Mouse (Mus musculus) c-Kit-positive CD71-positive TER-119-negative erythroid progenitor cells, embryonic 14.5 days (primary cell): ENCODE data around the gene Fuca2.

Experiments
- DNase-seq: peaks from one replicate; pipeline ENCODE4 v3.0.0-alpha.2; 2013; ENCODE audit warnings: low read depth

Fuca2 gene

DNA sequence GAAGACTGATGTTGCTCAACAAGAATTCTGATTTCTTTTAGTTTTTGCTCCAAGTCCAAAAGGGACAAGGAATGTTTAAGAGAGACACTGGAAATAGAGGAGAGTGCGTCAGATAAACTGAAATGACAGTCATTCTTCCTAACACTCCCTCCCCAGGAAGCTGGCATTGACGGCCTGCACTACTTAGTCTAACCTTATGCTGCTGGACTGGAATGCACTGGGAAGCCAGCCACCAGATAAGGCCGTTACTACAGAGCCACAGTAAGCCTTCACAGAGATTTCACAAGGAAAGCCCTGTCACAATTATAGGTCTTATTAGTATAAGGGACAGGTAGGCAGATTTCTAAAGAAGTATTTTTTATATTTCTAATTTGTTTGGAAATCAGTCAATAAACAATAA is 35.4 kb downstream of the Fuca2 start:
- DNase-seq, result no peak

DNA sequence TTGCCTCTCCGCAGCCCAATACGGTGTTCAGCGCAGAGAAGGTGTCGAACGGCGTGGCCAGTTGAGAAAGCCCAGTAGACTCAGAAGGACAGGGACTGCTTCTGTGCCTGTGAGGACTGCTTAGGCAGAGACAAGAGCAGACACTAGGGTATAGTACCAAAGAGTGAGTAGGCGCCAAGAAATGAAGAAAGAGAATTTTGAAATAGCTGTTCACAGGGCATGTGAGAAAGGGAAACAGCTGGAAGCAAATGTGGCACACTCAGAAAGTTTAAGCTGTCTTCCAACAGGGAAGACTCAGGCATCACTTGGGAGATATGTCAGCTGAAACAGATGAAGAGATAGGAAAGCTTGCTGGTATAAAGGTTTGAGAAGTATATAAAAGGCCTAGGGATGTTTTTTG is 37.4 kb downstream of the Fuca2 start:
- no peak for DNase-seq

- no peak for DNase-seq
Measured at GRCm38 (mm10) chr10:13539769-13540333, 40.5 kb downstream of the Fuca2 start.

DNA sequence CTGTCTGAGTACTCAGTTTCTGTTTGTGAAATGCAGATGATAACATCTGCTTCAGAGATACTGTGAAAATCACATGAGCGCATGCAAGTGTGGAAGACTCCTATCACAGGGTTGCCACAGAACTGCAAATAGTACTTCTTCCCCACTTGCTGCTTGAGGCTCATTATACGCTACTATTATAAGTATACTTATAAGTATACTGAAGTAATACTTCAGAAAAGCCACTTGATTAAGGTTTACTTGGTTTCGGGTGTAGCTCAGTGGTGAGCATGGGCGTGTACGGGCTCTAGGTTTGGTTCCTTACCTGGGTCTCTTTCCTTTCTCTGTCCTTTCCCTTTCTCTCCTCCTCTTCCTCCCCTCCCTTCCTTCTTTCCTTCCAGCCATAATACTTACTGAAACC is 42.4 kb downstream of the Fuca2 start:
- no peak for DNase-seq

- peak; percentile 88 for DNase-seq
Measured at GRCm38 (mm10) chr10:13552646-13553497, 53.5 kb downstream of the Fuca2 start, which contains the start of the genes Adat2 and Pex3. Gene Adat2 (plus strand): TSS chr10:13552894. Gene Pex3 (minus strand): TSS chr10:13553142.

GRCm38 (mm10) chr10:13553498-13553985 is 54.2 kb downstream of the Fuca2 start:
- no peak for DNase-seq

DNA sequence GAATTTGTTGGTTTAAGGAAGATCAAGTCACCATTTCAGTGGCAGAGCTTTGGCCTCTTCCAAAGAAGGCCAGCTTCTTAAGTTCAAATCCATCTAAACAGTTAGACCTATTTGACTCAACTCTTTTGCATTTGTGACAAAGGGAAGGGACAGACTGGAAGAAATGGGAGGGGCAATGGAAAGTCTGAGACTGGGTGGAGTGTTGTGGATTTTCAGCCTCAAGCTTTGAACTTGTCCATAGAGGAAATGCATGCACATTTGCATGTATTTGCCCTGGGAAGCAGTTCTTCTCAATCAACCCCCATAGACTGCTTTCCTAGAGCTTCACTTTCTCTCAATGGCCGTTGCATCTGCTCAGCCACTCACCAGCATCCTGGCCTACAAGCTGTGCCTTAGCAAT is 55.0 kb downstream of the Fuca2 start:
- DNase-seq, result no peak

- DNase-seq, result no peak
Measured at GRCm38 (mm10) chr10:13560014-13560674, 60.8 kb downstream of the Fuca2 start.

GRCm38 (mm10) chr10:13564364-13565079 is 65.2 kb downstream of the Fuca2 start:
- DNase-seq, result peak; percentile 14

DNA sequence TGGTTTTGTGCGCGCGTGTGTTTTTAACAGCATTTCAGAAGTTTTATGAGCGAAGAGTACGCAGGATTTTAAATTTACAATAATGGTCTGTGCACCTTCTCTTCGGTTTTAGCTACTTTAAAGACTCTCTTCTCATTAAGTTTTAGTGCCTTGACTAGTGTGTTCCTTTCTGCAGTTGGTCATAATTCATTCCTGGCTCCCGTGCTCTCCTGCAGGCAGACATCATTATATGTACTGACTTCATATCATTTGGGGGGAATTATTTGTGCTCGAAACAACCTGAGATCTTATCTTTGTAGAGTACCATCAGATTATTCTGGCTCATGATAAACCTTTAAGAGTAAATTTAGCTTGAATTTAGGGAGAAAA is 65.7 kb downstream of the Fuca2 start:
- no peak for DNase-seq

- DNase-seq, result no peak
Measured at GRCm38 (mm10) chr10:13566393-13566792, 67.1 kb downstream of the Fuca2 start.
